Mouse (Mus musculus) left cerebral cortex, adult 8-10 months (tissue): Measurements from ENCODE around the gene Olfr680-ps1. TPM values are rescaled to one million over a fixed set of nuclear protein-coding genes. Genes with fewer than 3 reads are reported as not detected.
"Not testable (repeated sequence)": the region's sequence is repeated elsewhere in the genome, so short reads cannot be mapped to it uniquely, and the experiment has no call there.

ENCODE experiments used
- DNase-seq, 2 experiments: peaks; one replicate each; pipeline ENCODE4 v3.0.0; 2022; ENCODE audit warnings: low spot score in 2 of 2
- total RNA-seq, 4 experiments: library from RNA; stranded (reverse); gene quantifications; 2 replicates each; pipeline ENCODE4 v1.2.4; 2022

Olfr680-ps1 gene
- total RNA-seq = not detected

DNA sequence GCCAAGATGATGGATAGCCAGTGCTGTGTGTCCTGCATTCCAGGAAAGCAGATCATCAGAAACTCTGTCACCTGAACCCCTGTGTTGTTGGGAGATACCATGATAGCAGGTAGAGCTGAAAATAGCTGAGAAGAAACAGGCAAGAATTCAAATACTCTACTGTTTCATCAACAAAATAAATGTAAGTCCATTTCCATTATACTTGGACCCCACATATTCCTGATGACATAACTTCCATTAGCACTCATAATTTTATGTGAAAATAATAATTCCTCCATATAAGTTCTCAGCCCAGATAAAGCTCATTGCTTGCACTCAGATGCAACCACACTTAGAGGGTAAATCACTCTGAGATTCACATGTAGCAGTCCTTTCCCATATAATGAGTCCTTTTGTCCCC is at the start of gene Olfr680-ps1:
Gene Olfr680-ps1 (minus strand): TSS at position 101 of the 400 bp plus-strand sequence.
- not testable (repeated sequence) for DNase-seq

DNA sequence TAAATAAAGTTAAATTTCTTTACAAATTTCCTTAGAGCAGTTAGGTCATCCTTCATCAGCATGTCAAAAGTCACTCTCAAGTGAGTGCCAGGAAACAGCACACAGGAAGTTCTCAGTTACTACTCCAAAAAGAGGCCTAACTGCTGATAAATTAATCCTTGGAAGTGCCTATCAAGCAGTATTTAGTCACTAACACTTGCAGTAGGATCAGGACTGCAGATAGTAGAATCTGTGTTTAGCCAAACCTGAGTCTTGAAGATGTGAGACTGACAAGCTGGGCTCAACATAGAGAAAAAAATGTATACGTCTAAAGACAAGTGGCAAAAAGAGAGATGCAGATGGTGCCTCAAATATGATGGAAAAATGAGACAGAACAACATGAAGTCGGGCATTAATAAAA is 48.7 kb upstream of the Olfr680-ps1 start:
- DNase-seq = no peak

GRCm38 (mm10) chr7:105116536-105116935 is 23.9 kb upstream of the Olfr680-ps1 start, which contains the start of gene Olfr681:
Olfr681 (plus strand) TSS chr7:105116836.
- no peak for DNase-seq

DNA sequence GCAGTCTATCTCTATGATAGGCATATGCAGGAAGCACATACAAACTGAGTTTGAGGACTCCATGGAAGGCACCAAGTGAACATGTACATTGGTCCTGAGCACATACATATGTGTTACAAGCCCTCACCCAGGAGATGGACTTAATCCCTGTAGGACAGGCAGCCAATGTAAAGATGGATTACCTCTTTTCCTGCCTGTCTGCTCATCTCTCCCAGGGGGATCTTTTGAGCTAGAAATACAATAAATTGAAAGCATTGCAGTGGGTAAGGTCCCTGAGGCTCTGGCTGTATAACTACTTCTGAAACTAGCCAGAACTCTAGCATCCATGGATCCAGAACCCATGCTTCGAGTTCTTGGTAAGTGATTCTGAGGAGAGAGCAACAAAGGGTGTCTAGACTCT is 11.7 kb downstream of the Olfr680-ps1 start, which contains the start of gene Olfr679:
Gene Olfr679 (plus strand): TSS at position 301 of the 400 bp plus-strand sequence.
- no peak for DNase-seq

GRCm38 (mm10) chr7:105064175-105064574 is 28.4 kb downstream of the Olfr680-ps1 start, which contains the start of gene Olfr678:
Olfr678 (plus strand) TSS chr7:105064475.
- no peak for DNase-seq

DNA sequence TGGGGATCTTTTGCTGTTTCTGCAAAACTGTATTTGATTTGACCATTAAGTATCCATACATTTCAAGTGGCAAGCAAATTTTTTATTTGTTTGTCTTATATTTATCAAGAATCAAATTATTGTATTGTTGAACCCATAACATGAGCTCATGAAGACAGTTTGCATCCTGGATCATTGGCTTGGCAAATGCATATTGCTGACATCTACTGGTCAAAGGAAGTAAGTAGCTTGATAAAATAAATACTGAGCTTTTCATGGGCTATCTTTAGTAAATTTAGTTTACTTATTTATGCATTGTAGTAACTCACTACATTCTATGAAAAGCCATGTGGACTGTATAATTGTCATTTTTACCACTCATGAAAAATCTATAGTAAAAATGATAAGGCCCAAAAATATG is 33.7 kb downstream of the Olfr680-ps1 start:
- no peak for DNase-seq

Other genes starting within 250 kb of the Olfr680-ps1 start
- not detected for gene Usp17la, start 235.8 kb downstream of the Olfr680-ps1 start, total RNA-seq
- not detected for gene Olfr665, start 214.8 kb downstream of the Olfr680-ps1 start, total RNA-seq
- gene Olfr666, start 196.9 kb downstream of the Olfr680-ps1 start, total RNA-seq = not detected
- not detected for gene Olfr667, start 171.3 kb downstream of the Olfr680-ps1 start, total RNA-seq
- gene Olfr668, start 164.8 kb downstream of the Olfr680-ps1 start, total RNA-seq = not detected
- not detected for gene Olfr669, start 158.6 kb downstream of the Olfr680-ps1 start, total RNA-seq
- not detected for gene Olfr670, start 130.2 kb downstream of the Olfr680-ps1 start, total RNA-seq
- gene Olfr671, start 113.7 kb downstream of the Olfr680-ps1 start, total RNA-seq = not detected
- not detected for gene Olfr672, start 90.8 kb downstream of the Olfr680-ps1 start, total RNA-seq
- gene Olfr675, start 64.4 kb downstream of the Olfr680-ps1 start, total RNA-seq = not detected
- not detected for gene Olfr676, start 60.1 kb downstream of the Olfr680-ps1 start, total RNA-seq
- not detected for gene Olfr677, start 41.4 kb downstream of the Olfr680-ps1 start, total RNA-seq
- not detected for gene Olfr678, start 28.3 kb downstream of the Olfr680-ps1 start, total RNA-seq
- gene Olfr679, start 11.6 kb downstream of the Olfr680-ps1 start, total RNA-seq = not detected
- not detected for gene Olfr681, start 24.0 kb upstream of the Olfr680-ps1 start, total RNA-seq
- gene Olfr683, start 54.2 kb upstream of the Olfr680-ps1 start, total RNA-seq = not detected
- not detected for gene Olfr684, start 70.8 kb upstream of the Olfr680-ps1 start, total RNA-seq
- gene Olfr685, start 93.2 kb upstream of the Olfr680-ps1 start, total RNA-seq = not detected
- not detected for gene Olfr686, start 114.7 kb upstream of the Olfr680-ps1 start, total RNA-seq
- gene Olfr688, start 195.3 kb upstream of the Olfr680-ps1 start, total RNA-seq = not detected
- gene Olfr689, start 218.3 kb upstream of the Olfr680-ps1 start, total RNA-seq = not detected
- gene Olfr690, start 241.3 kb upstream of the Olfr680-ps1 start, total RNA-seq = under 1 TPM; 0.27 to 0.57 (median 0.40) TPM
- 1 to 10 TPM in 2 of 4 experiments, under 1 TPM in 2; 0.63 to 1.3 (median 0.86) TPM for gene Olfr691, start 249.5 kb upstream of the Olfr680-ps1 start, total RNA-seq